Mouse (Mus musculus) spleen, postnatal 4 days (tissue): Measurements from ENCODE around the gene Fmnl1.
A peak's percentile ranks its signal among the peaks of the same experiment; 100 is the strongest.

Experiments used
- DNase-seq, 2 experiments: peaks; one replicate each; pipeline ENCODE4 v3.0.0; 2022; ENCODE audit warnings: low spot score in 2 of 2

Fmnl1 gene

DNA sequence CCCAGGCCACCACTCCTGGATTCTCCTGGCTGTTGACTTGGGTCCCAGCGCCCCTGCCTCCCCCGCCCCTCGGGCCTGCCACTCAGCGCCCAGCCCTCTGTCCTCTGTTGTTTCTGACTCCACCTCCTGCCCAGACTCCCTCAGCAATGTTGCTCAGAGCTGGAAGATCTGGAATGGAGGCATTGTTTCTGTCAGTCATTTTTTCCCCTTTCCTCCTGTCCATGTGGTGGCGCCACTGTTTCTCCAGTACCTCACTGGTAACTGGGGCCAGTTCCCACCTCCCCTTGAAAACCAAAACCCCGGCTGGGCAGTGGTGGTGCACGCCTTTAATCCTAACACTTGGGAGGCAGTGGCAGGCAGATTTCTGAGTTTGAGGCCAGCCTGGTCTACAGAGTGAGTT lies 9.5 kb upstream of the Fmnl1 start:
- DNase-seq = peak in 1 of 2 experiments; percentile 13

DNA sequence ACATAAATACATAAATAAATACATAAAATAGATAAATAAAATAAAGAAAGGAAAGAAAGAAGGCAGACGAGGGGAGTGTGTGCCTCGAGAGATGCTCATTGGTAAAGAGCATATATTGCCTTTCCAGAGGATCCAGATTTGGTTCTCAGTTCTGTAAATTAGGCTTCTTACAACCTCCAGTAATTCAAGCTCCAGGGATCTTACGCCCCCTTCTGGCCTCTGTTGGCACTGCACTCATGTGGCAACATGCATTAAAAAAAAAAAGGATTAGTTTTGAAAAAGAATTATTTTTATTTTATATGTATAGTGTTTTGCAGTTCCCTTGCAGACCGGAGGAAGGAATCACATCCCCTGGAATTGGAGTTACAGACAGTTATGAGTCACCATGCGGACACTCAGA lies 8.8 kb upstream of the Fmnl1 start:
- peak in 1 of 2 experiments; percentile 37 for DNase-seq

DNA sequence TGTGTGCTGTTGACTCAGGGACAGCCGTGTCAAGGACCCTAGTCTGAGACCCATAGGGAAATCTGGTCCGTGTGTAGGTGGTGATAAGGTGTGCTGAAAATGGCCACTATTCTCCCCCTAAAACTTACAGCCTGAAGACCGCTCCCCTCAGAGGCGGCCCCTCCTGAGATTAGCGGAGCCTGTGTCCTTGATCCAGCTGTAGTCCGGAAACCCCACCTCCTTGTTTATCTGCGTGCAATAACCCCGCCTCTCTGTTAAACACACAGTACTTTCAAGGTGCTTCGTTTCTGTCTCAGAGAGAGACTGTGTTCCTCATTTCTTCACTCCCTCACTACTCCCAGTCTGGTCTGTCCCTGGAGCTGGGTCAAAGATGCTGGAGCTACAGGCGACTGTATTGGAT lies 6.5 kb upstream of the Fmnl1 start:
- peak; percentile 24 to 60 for DNase-seq

DNA sequence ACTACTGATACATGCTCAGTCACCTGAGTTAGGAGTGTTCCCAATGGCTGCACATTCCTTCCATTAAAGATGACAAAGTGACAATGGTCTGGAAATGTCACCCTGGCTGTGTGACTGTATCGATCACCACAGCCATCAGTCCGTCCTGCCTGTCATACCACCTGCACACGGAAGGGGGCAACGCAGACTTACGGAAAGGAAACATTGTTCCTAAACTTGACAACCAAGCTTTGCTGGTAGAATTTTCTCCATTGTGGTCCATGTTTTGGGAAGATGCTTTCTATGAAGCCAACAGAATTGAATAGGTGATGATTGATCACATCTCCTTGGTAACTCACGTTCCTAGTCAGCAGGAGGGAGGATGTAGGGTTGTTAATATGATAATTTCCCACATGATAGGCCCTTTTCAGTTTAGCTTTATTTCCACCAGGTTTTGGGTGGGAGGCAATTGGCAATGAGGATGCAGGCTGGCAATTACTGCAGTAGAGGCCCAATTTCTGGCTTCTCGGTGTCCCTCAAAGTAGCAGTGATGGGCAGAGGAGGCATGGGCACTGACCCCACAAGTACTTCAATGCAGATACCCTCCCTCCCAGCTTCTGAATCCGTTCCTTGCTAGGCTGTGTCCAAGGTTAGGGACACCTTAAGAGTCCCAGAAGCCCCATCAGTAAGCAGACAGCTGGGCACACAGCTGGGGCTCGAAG lies 2.1 kb upstream of the Fmnl1 start:
- DNase-seq = peak; percentile 73 to 84

DNA sequence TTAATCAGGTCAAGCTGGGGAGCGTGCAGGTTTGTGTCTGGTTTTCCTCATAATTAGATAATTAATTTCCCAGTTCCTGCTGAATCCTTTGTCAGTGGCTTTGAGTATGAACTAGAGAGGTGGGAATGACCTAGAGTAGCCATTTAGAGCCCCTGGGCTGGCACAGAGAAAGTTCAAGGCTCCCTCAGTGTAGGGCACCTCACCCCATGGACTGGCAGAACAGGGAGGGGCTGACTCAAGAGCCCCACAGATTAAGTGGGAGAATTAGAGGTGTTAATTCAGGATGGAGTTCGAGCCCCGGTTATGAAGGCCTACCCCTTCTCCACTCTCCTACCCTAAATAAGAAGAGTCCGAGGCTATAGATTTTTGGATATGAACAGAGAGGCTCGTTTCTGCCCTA lies 1.2 kb upstream of the Fmnl1 start:
- no peak for DNase-seq

DNA sequence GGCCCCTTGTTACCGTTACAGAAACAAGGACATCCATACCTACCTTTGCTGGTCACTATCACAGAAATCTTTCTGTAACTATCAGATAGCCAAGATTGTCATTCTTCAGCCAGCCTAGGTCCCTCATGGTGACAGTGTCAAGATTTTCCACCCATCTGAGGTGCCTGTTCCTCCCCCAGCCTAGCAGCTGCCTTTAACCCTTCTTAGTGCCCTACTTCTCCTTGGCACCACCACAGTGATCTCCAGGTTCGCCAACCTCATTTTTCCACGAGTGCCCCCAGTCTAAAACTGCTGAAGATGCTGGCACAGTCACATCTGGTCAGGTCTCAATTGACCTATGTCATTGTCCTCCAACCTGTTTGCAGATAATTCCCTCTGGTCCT lies 805 bp upstream of the Fmnl1 start:
- DNase-seq = no peak

DNA sequence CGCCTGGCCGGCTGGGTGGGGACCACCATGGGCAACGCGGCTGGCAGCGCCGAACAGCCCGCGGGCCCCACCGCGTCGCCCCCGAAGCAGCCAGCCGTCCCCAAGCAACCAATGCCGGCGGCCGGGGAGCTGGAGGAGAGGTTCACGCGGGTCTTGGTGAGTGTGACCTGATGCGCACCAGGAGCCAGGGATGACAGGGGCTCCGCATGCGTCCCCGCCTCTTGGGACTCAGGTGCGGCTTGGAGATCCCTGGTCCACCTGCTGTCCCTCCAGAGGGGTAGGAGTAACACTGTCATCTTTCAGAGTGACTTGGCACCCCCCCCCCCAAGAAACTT lies 346 bp downstream of the Fmnl1 start:
- no peak for DNase-seq

DNA sequence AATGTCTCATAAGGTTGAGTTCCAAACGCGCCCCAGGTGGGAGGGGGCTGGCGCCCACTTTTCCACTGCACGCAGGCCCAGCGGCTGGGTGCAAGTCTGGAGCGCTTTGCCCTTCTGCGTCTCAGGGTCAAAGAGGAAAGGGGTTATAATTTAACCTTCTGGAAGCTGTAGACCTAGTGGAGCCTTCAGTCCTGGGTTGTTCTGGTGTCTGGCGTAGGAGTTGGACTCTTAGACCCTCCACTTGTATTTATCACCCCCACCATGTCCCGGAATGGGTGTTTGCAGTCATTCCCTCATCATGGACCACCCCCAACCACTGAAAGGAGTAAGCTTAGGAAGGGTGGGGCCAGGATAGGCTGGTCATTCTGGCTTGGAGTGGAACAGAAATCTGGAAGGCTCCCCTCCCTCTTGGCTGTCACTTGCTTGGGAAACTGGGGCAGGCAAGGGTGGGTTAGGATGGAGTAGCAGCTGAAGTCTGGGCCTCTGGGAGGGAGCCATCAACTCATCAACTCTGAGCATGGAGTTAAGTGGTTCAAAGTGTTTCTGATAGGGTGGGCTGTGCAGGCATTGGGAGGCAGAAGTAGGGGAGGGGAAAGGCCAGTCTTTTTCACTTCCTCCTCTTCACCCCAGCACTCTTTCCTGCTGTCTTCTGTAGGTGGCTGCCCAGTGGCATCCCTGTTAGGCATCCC lies 940 bp downstream of the Fmnl1 start:
- peak in 1 of 2 experiments; percentile 32 for DNase-seq

- DNase-seq = no peak
Measured at GRCm38 (mm10) chr11:103172392-103173040, 1.6 kb downstream of the Fmnl1 start.

DNA sequence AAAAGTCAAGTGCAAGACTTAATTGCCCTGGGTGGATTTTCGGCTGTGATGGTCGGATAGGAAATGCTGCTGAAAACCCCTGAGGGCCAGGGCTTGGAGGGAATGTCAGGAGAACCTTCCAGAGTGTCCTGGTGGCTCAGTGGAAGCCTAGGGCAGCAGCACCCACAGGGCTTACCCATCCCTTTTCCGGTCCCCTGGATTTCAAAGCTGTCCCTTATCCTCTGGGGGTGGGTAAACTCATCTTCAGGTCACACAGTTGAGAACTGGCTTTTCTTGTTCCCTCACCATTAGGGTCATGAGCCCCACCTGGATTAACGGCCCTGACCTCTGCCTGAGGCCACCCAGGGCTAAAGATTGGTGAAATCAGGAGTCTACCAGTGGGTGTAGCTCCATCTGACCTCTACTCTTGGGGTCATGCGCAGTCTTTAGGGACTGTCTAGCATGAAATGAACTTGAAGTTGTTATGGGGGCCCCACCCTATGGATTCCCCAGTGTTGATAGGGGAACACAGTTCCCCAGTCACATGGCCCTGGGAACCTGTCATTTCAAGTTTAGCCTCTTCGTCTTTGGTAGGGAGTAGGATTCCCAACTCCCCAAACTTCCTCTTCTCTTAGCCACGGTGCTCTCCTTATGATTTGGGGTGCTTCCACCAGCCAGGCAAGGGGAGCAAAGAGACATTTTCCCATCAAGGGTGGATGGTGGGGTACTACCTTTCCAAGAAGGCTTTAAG lies 2.3 kb downstream of the Fmnl1 start:
- peak in 1 of 2 experiments; percentile 12 for DNase-seq

DNA sequence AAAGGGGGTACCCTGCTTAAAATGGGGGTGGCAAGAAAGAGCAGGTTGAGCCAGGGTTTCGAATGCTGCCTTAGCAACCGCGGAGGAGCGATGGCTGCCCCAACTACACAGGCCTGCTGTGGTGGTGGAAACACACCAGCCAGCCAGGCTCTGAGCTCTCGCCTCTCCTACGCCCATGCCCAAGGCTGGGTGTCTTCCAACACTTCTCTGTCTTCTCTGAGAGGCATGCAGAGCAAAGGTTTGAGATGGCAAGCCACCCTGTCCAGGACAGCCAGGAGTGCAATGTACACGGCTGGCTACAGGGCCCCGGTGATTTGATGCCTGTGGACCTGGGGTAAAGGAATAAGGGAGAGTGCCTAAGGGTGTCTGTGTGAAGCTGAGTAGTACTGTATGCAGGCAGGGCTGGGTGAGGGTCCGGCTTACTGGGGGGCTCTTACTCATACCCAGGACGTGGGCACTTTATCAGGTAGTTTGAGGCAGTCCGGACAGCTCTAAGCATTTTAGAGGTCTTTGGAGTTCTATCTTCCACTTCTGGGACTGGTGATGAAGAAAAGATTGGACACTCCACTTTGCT lies 3.0 kb downstream of the Fmnl1 start:
- peak in 1 of 2 experiments; percentile 13 for DNase-seq

DNA sequence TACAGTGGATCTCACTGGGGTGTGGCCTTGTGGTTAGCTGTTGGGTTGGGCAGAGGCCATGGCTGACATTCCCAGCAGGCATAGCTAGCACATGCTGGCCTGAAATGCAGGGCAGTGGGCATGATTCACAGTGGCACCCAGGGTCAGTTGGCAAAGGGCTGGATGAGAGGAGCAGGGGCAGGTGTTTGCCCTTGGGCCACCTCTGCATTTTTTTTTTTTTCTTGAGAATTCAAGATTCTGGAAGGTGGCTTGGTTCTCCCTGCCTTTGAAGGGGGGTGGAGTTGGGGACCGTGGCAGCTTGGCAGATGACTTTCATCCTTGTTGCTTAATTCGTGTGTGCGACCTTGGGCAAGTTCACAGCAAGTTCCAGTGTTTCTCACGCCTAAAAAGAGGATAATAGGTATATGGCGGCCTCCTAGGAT lies 3.5 kb downstream of the Fmnl1 start:
- DNase-seq = peak in 1 of 2 experiments; percentile 13

DNA sequence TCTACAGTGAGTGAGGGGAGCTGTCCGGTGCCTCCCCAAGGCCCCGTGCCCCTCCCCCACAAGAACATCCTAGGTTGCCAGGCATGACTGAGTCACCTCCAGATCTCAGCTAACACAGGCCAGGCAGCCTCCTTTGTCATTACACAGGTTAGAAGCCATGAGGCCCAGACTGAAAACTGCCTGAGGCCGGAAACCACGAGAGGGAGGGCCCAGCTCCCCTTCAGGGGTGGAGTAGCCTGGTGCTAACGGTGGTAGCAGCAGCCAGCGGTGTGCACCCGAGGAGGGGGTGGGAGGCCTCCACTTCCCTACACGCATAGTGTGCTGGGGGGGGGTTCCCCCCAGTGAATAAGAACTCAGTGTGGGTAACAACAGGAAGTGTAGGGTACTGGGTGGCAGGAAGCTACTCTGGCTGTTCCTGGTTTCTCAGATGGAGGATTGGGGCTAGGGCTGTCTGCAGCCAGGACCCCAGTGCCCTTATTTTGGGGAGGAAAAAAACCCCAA lies 4.0 kb downstream of the Fmnl1 start:
- DNase-seq = peak; percentile 83 to 87

GRCm38 (mm10) chr11:103175688-103176442 lies 5.0 kb downstream of the Fmnl1 start:
- peak; percentile 19 to 65 for DNase-seq

GRCm38 (mm10) chr11:103176510-103176909 lies 5.6 kb downstream of the Fmnl1 start:
- no peak for DNase-seq

GRCm38 (mm10) chr11:103177216-103177615 lies 6.3 kb downstream of the Fmnl1 start:
- peak in 1 of 2 experiments; percentile 13 for DNase-seq

GRCm38 (mm10) chr11:103177815-103178485 lies 7.0 kb downstream of the Fmnl1 start:
- peak; percentile 56 to 75 for DNase-seq

- peak in 1 of 2 experiments; percentile 11 for DNase-seq
Measured at GRCm38 (mm10) chr11:103178748-103179147, 7.8 kb downstream of the Fmnl1 start.

DNA sequence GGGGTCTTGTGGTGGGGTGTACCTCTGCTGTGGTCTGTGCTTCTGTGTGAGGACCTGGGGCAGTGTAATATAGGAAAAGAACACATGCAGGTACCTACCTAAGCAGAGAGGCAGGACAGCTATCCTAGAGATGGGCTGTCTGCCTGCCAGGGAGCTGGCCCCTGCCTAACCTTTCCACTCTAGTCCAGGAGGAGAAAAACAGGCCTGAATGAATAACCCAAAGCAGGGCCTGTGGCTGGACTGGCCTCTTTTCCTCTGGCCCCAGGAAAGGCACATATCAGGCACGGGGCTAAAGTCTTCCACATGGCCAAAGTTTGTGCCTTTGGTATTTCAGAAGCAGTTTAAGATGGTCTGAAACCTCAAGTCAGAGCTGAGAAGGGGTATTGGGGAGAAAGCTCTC lies 9.5 kb downstream of the Fmnl1 start:
- DNase-seq = no peak

GRCm38 (mm10) chr11:103181349-103181748 lies 10.4 kb downstream of the Fmnl1 start:
- DNase-seq = no peak
